Mouse (Mus musculus) kidney, adult 2 months (tissue): ENCODE results near the gene Katnb1.

Experiments used
- CTCF ChIP-seq: fragments of 200-500 bp; conservative IDR thresholded peaks from 2 replicates; pipeline ENCODE4 v1.5.1; 2011; ENCODE audit warnings: low read depth, mild to moderate bottlenecking, control low read depth, low read length, moderate library complexity, mixed read lengths; ENCODE audit not compliant: insufficient read depth, insufficient read length
- POLR2A ChIP-seq: fragments of 200-500 bp; IDR thresholded peaks from one replicate; pipeline ENCODE4 v1.6.1; 2011; ENCODE audit warnings: low read depth, low read length, control low read depth

- TF ChIP-seq POLR2A (no peak), CTCF (no peak)
These were observed 55.2 kb downstream of the Katnb1 start for GRCm38 (mm10) chr8:95136218-95136617.
